Mouse (Mus musculus): Measurements from ENCODE around the gene Rnf126. TPM values are rescaled to one million over a fixed set of nuclear protein-coding genes. Genes with fewer than 3 reads are reported as not detected.

Rnf126 gene
- polyA plus RNA-seq, 1 experiment from 2014 or later = 45.9 TPM

GRCm38 (mm10) chr10:79714996-79715395 is 51.8 kb downstream of the Rnf126 start:
- Histone ChIP-seq H3K36me3 (ENCODE audit: insufficient read depth, low read length) (peaks cover 17% of the 10 kb centered on the region; the same call in 1 of the 2 replicates), H3K9me3 (ENCODE audit: low read length) (no peaks in the 10 kb centered on the region), H3K27me3 (replicated peaks; ENCODE audit: insufficient read depth, low read length) (peaks cover 40% of the 10 kb centered on the region), H3K4me1 (ENCODE audit: insufficient read depth, low read depth, low read length) (peaks cover 5% of the 10 kb centered on the region; the same call in 1 of the 2 replicates), H3K4me2 (replicated peaks; ENCODE audit: low read depth, low read length) (no peak overlapping the region), H3K9ac (replicated peaks; ENCODE audit: low read depth) (no peak overlapping the region), H3K4me3 (ENCODE audit: low read depth, low read length) (no peak overlapping the region), H3K27ac (ENCODE audit: low read length) (no peak overlapping the region)
- DNase-seq (ENCODE audit: low spot score) (no peak), ATAC-seq (no peak)
- 67% methylated on average over 4 of the region's 4 CpGs for WGBS
- no peak for TF ChIP-seq EP300 (IDR thresholded peaks at IDR 0.05)
- no peak for TF ChIP-seq CTCF (IDR thresholded peaks at IDR 0.05)

- 44% methylated on average over 1 of the region's 1 CpGs for WGBS
- no peak for TF ChIP-seq CTCF (IDR thresholded peaks at IDR 0.05)
- TF ChIP-seq EP300 (IDR thresholded peaks at IDR 0.05) = no peak
- H3K9ac ChIP-seq (replicated peaks; ENCODE audit: low read depth) = no peak overlapping the region
- peaks cover 18% of the 10 kb centered on the region for H3K36me3 ChIP-seq (ENCODE audit: insufficient read depth, low read length)
- H3K4me2 ChIP-seq (replicated peaks; ENCODE audit: low read depth, low read length) = no peak overlapping the region
- H3K9me3 ChIP-seq (ENCODE audit: low read length) = no peaks in the 10 kb centered on the region
- peaks cover 29% of the 10 kb centered on the region for H3K27me3 ChIP-seq (replicated peaks; ENCODE audit: insufficient read depth, low read length)
- H3K4me3 ChIP-seq (ENCODE audit: low read depth, low read length) = no peak overlapping the region
- peaks cover 5% of the 10 kb centered on the region; the same call in 1 of the 2 replicates for H3K4me1 ChIP-seq (ENCODE audit: insufficient read depth, low read depth, low read length)
- no peak overlapping the region for H3K27ac ChIP-seq (ENCODE audit: low read length)
- DNase-seq (ENCODE audit: low spot score) (no peak), ATAC-seq (no peak)
Observed at GRCm38 (mm10) chr10:79713163-79713562, 53.6 kb downstream of the Rnf126 start.

GRCm38 (mm10) chr10:79712499-79713126 is 54.1 kb downstream of the Rnf126 start:
- Histone ChIP-seq H3K4me2 (replicated peaks; ENCODE audit: low read depth, low read length) (no peak overlapping the region), H3K36me3 (ENCODE audit: insufficient read depth, low read length) (peaks cover 18% of the 10 kb centered on the region), H3K4me3 (ENCODE audit: low read depth, low read length) (no peak overlapping the region), H3K4me1 (ENCODE audit: insufficient read depth, low read depth, low read length) (peaks cover 5% of the 10 kb centered on the region; the same call in 1 of the 2 replicates), H3K27ac (ENCODE audit: low read length) (no peak overlapping the region), H3K9me3 (ENCODE audit: low read length) (no peaks in the 10 kb centered on the region), H3K27me3 (replicated peaks; ENCODE audit: insufficient read depth, low read length) (peaks cover 24% of the 10 kb centered on the region), H3K9ac (replicated peaks; ENCODE audit: low read depth) (no peak overlapping the region)
- ATAC-seq (peak; percentile 78), DNase-seq (ENCODE audit: low spot score) (peak; percentile 89)
- 21% methylated on average over 4 of the region's 6 CpGs for WGBS
- TF ChIP-seq EP300 (IDR thresholded peaks at IDR 0.05) (no peak), CTCF (IDR thresholded peaks at IDR 0.05) (peak; percentile 85)

DNA sequence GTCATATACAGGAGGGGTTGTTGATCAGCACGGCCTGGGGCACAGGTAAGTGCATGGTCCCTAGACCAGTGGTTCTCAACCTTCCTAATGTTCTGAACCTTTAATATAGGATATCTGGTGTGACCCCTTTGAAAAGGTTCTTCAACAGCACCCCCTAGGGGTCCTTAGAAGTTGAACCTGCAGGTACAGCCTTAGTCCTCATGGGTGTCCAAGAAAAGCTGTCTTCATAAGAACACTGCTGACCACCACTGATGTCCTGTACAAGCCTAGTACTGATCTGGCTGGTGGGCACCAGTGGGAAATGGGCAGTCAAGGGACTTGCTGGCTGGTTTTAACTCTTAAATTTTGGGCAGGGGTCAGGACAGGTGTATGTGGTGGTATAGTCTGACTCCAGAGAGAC is 54.7 kb downstream of the Rnf126 start:
- TF ChIP-seq EP300 (IDR thresholded peaks at IDR 0.05) (no peak), CTCF (IDR thresholded peaks at IDR 0.05) (peak; percentile 55)
- Histone ChIP-seq H3K9me3 (ENCODE audit: low read length) (no peaks in the 10 kb centered on the region), H3K4me1 (ENCODE audit: insufficient read depth, low read depth, low read length) (peaks cover 10% of the 10 kb centered on the region; the same call in 1 of the 2 replicates), H3K36me3 (ENCODE audit: insufficient read depth, low read length) (peaks cover 18% of the 10 kb centered on the region), H3K4me2 (replicated peaks; ENCODE audit: low read depth, low read length) (no peak overlapping the region), H3K27ac (ENCODE audit: low read length) (no peak overlapping the region; the same call in 1 of the 2 replicates), H3K9ac (replicated peaks; ENCODE audit: low read depth) (no peak overlapping the region), H3K27me3 (replicated peaks; ENCODE audit: insufficient read depth, low read length) (peaks cover 18% of the 10 kb centered on the region), H3K4me3 (ENCODE audit: low read depth, low read length) (no peak overlapping the region)
- 79% methylated on average over 1 of the region's 1 CpGs for WGBS
- DNase-seq (ENCODE audit: low spot score) = peak; percentile 48
- ATAC-seq = 0 out of 2 replicates have a peak, but pooled peaks have one; percentile 11

DNA sequence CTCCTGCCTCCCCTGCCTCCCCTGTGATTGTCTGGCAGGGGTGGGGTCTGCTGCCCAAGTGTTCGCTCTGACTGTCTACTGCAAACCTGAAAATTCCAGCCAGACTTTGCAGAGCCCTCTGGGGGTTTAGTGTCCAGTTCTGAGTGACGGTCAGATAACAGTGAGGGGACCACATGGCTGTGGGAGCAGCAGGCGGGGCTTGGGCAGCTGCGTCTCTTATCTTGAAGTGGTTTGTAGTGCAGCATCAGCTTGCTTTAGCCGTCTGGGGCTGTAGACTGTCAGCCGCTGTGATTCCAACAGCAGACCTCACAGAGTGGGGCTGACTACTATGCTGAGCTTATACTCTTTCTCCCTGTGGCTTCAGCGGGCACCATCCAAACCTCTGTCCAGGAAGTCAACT is 57.4 kb downstream of the Rnf126 start:
- no peak overlapping the region for H3K9ac ChIP-seq (replicated peaks; ENCODE audit: low read depth)
- H3K9me3 ChIP-seq (ENCODE audit: low read length) = no peaks in the 10 kb centered on the region
- H3K27ac ChIP-seq (ENCODE audit: low read length) = no peak overlapping the region
- H3K36me3 ChIP-seq (ENCODE audit: insufficient read depth, low read length) = peaks cover 18% of the 10 kb centered on the region
- WGBS = 47% methylated on average over 7 of the region's 7 CpGs
- peaks cover 18% of the 10 kb centered on the region for H3K4me1 ChIP-seq (ENCODE audit: insufficient read depth, low read depth, low read length)
- H3K27me3 ChIP-seq (replicated peaks; ENCODE audit: insufficient read depth, low read length) = no peaks in the 10 kb centered on the region
- no peak overlapping the region for H3K4me3 ChIP-seq (ENCODE audit: low read depth, low read length)
- no peak for ATAC-seq
- DNase-seq (ENCODE audit: low spot score) = no peak
- TF ChIP-seq CTCF (IDR thresholded peaks at IDR 0.05) (no peak), EP300 (IDR thresholded peaks at IDR 0.05) (no peak)
- peak overlapping the region; percentile 17; the same call in 1 of the 2 replicates for H3K4me2 ChIP-seq (replicated peaks; ENCODE audit: low read depth, low read length)

GRCm38 (mm10) chr10:79708668-79709067 is 58.1 kb downstream of the Rnf126 start:
- Histone ChIP-seq H3K9me3 (ENCODE audit: low read length) (no peaks in the 10 kb centered on the region), H3K4me1 (ENCODE audit: insufficient read depth, low read depth, low read length) (peaks cover 18% of the 10 kb centered on the region), H3K4me3 (ENCODE audit: low read depth, low read length) (no peak overlapping the region), H3K27ac (ENCODE audit: low read length) (peak overlapping the region; percentile 38; the same call in 1 of the 2 replicates), H3K9ac (replicated peaks; ENCODE audit: low read depth) (no peak overlapping the region), H3K36me3 (ENCODE audit: insufficient read depth, low read length) (peaks cover 18% of the 10 kb centered on the region), H3K4me2 (replicated peaks; ENCODE audit: low read depth, low read length) (peak overlapping the region; percentile 17; the same call in 1 of the 2 replicates), H3K27me3 (replicated peaks; ENCODE audit: insufficient read depth, low read length) (no peaks in the 10 kb centered on the region)
- no peak for ATAC-seq
- 71% methylated on average over 21 of the region's 21 CpGs for WGBS
- no peak for DNase-seq (ENCODE audit: low spot score)
- TF ChIP-seq EP300 (IDR thresholded peaks at IDR 0.05) = no peak
- TF ChIP-seq CTCF (IDR thresholded peaks at IDR 0.05) = no peak

Other genes with a start within 250 kb of the Rnf126 start
- gene Plpp2, start 233.2 kb downstream of the Rnf126 start, polyA plus RNA-seq (2015; fragmentation: Nextera tagmentation; extraction: Ambion mirVana) = 27.6 and 32.1 TPM in 2 replicates
- gene Mier2, start 211.8 kb downstream of the Rnf126 start, polyA plus RNA-seq (2015; fragmentation: Nextera tagmentation; extraction: Ambion mirVana) = 20.5 and 21.5 TPM in 2 replicates
- gene Theg, start 179.6 kb downstream of the Rnf126 start, polyA plus RNA-seq (2015; fragmentation: Nextera tagmentation; extraction: Ambion mirVana) = not detected in 2 replicates
- not detected in 2 replicates for gene C2cd4c, start 152.9 kb downstream of the Rnf126 start, polyA plus RNA-seq (2015; fragmentation: Nextera tagmentation; extraction: Ambion mirVana)
- 1.1 and 1.3 TPM in 2 replicates for gene Shc2, start 129.0 kb downstream of the Rnf126 start, polyA plus RNA-seq (2015; fragmentation: Nextera tagmentation; extraction: Ambion mirVana)
- gene Odf3l2, start 121.2 kb downstream of the Rnf126 start, polyA plus RNA-seq (2015; fragmentation: Nextera tagmentation; extraction: Ambion mirVana) = not detected in 2 replicates
- gene Madcam1, start 102.4 kb downstream of the Rnf126 start, polyA plus RNA-seq (2015; fragmentation: Nextera tagmentation; extraction: Ambion mirVana) = not detected in 2 replicates
- gene Tpgs1, start 97.6 kb downstream of the Rnf126 start, polyA plus RNA-seq (2015; fragmentation: Nextera tagmentation; extraction: Ambion mirVana) = 64.6 and 71.2 TPM in 2 replicates
- 52.7 and 64.3 TPM in 2 replicates for gene Cdc34, start 84.8 kb downstream of the Rnf126 start, polyA plus RNA-seq (2015; fragmentation: Nextera tagmentation; extraction: Ambion mirVana)
- 0.57 and 0.69 TPM in 2 replicates for gene Gzmm, start 77.9 kb downstream of the Rnf126 start, polyA plus RNA-seq (2015; fragmentation: Nextera tagmentation; extraction: Ambion mirVana)
- gene Bsg, start 62.5 kb downstream of the Rnf126 start, polyA plus RNA-seq (2015; fragmentation: Nextera tagmentation; extraction: Ambion mirVana) = 1,234 and 1,299 TPM in 2 replicates
- 0.12 and 0.15 TPM in 2 replicates for gene Hcn2, start 50.3 kb downstream of the Rnf126 start, polyA plus RNA-seq (2015; fragmentation: Nextera tagmentation; extraction: Ambion mirVana)
- gene Polrmt, start 20.4 kb downstream of the Rnf126 start, polyA plus RNA-seq (2015; fragmentation: Nextera tagmentation; extraction: Ambion mirVana) = 17.4 and 22.4 TPM in 2 replicates
- 0.18 TPM in 1 of 2 replicates, not detected in the other for gene Fgf22, start 11.9 kb downstream of the Rnf126 start, polyA plus RNA-seq (2015; fragmentation: Nextera tagmentation; extraction: Ambion mirVana)
- gene Fstl3, start 10.3 kb upstream of the Rnf126 start, polyA plus RNA-seq (2015; fragmentation: Nextera tagmentation; extraction: Ambion mirVana) = 38.6 and 39.9 TPM in 2 replicates
- 0.11 and 0.31 TPM in 2 replicates for gene Prss57, start 24.0 kb upstream of the Rnf126 start, polyA plus RNA-seq (2015; fragmentation: Nextera tagmentation; extraction: Ambion mirVana)
- 29.6 and 30.8 TPM in 2 replicates for gene Palm, start 26.6 kb upstream of the Rnf126 start, polyA plus RNA-seq (2015; fragmentation: Nextera tagmentation; extraction: Ambion mirVana)
- 10.5 and 10.6 TPM in 2 replicates for gene Misp, start 54.0 kb upstream of the Rnf126 start, polyA plus RNA-seq (2015; fragmentation: Nextera tagmentation; extraction: Ambion mirVana)
- gene Ptbp1, start 87.5 kb upstream of the Rnf126 start, polyA plus RNA-seq (2015; fragmentation: Nextera tagmentation; extraction: Ambion mirVana) = 107 and 109 TPM in 2 replicates
- 2.2 and 2.4 TPM in 2 replicates for gene Prtn3, start 107.5 kb upstream of the Rnf126 start, polyA plus RNA-seq (2015; fragmentation: Nextera tagmentation; extraction: Ambion mirVana)
- gene Plppr3, start 107.7 kb upstream of the Rnf126 start, polyA plus RNA-seq (2015; fragmentation: Nextera tagmentation; extraction: Ambion mirVana) = 3.9 and 4.8 TPM in 2 replicates
- 0.92 TPM in 1 of 2 replicates, not detected in the other for gene Elane, start 119.3 kb upstream of the Rnf126 start, polyA plus RNA-seq (2015; fragmentation: Nextera tagmentation; extraction: Ambion mirVana)
- not detected in 2 replicates for gene Cfd, start 123.9 kb upstream of the Rnf126 start, polyA plus RNA-seq (2015; fragmentation: Nextera tagmentation; extraction: Ambion mirVana)
- gene Med16, start 142.0 kb upstream of the Rnf126 start, polyA plus RNA-seq (2015; fragmentation: Nextera tagmentation; extraction: Ambion mirVana) = 32.0 and 32.8 TPM in 2 replicates
- gene Gm26602, start 143.9 kb upstream of the Rnf126 start, polyA plus RNA-seq (2015; fragmentation: Nextera tagmentation; extraction: Ambion mirVana) = not detected in 2 replicates
- 1.6 and 1.7 TPM in 2 replicates for gene Kiss1r, start 150.0 kb upstream of the Rnf126 start, polyA plus RNA-seq (2015; fragmentation: Nextera tagmentation; extraction: Ambion mirVana)
- 123 and 129 TPM in 2 replicates for gene R3hdm4, start 154.3 kb upstream of the Rnf126 start, polyA plus RNA-seq (2015; fragmentation: Nextera tagmentation; extraction: Ambion mirVana)
- 4.8 and 7.1 TPM in 2 replicates for gene Arid3a, start 160.1 kb upstream of the Rnf126 start, polyA plus RNA-seq (2015; fragmentation: Nextera tagmentation; extraction: Ambion mirVana)
- 32.8 and 44.2 TPM in 2 replicates for gene Wdr18, start 193.2 kb upstream of the Rnf126 start, polyA plus RNA-seq (2015; fragmentation: Nextera tagmentation; extraction: Ambion mirVana)
- 0.24 and 0.32 TPM in 2 replicates for gene Grin3b, start 203.8 kb upstream of the Rnf126 start, polyA plus RNA-seq (2015; fragmentation: Nextera tagmentation; extraction: Ambion mirVana)
- gene Tmem259, start 217.4 kb upstream of the Rnf126 start, polyA plus RNA-seq (2015; fragmentation: Nextera tagmentation; extraction: Ambion mirVana) = 26.7 and 27.6 TPM in 2 replicates
- gene Cnn2, start 221.6 kb upstream of the Rnf126 start, polyA plus RNA-seq (2015; fragmentation: Nextera tagmentation; extraction: Ambion mirVana) = 483 and 567 TPM in 2 replicates
- 5.5 and 6.5 TPM in 2 replicates for gene Abca7, start 229.5 kb upstream of the Rnf126 start, polyA plus RNA-seq (2015; fragmentation: Nextera tagmentation; extraction: Ambion mirVana)
- gene Arhgap45, start 249.7 kb upstream of the Rnf126 start, polyA plus RNA-seq (2015; fragmentation: Nextera tagmentation; extraction: Ambion mirVana) = 20.1 and 22.2 TPM in 2 replicates

All from lung, postnatal 0 days (tissue).